Mouse (Mus musculus): ENCODE results near the gene Usp33. TPM values are rescaled to one million over a fixed set of nuclear protein-coding genes. Genes with fewer than 3 reads are reported as not detected.

Usp33 gene
- polyA plus RNA-seq, 1 experiment from 2014 or later = 64.7 TPM

DNA sequence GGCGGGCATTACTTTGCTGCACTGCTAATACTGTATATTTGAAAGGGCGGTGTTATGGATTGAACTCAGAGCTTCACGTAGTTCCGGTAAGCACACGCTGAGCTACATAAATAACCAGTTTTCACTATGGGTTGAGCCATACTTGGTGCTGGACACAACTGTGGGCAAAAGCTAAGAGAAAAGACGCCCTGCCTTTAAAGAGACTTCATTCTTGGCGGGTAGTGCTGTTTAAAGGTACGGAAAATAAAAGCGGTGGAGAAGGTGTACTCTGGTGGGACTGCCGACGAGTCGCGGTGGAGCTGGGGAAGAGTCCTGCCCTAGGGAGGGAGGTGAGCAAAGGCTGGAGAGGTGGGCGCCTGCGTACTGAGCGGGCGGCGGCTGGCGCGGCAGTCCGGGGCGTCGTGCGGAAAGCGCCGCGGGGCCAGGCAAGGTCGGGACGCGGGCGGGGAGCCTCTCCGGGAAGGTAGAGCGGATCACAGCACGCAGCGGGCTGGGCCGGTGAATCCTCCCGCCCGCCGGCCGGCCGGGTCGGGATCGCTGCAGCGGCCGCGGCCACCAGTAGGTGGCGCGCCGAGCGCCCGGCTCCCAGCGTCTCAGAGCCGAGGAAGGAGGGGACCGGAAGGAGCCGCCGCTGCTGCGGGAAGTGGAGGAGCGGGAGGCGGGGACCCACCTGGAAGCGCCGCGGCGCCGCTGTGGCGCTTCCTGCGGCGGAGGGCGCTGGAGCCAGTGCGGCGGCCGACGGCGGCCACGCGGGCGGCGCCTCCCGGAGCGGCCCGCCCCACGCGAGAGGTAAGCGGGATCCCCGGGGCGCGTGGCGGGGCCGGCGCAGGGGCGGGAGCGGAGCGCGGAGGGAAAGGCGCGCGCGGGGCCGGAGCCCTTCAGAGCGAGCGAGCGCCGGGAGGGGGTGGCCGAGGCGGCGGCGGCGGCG, 49.3 kb downstream of the Usp33 start, which contains the start of gene Zzz3:
Gene Zzz3 (plus strand): TSS at position 124 of the 928 bp plus-strand sequence.
- Histone ChIP-seq H3K27ac (peak within 1 kb of the TSS; percentile 98), H3K9ac (peak within 1 kb of the TSS; percentile 93), H3K4me2 (peak within 1 kb of the TSS; percentile 80), H3K36me3 (ENCODE audit: poor library complexity, severe bottlenecking) (peaks cover 24% of the 10 kb centered on the region), H3K4me3 (peak within 1 kb of the TSS; percentile 79), H3K27me3 (no peaks in the 10 kb centered on the region), H3K4me1 (peaks cover 35% of the 10 kb centered on the region), H3K9me3 (replicated peaks) (no peaks in the 10 kb centered on the region)
- under 1% methylated on average over 74 of the region's 108 CpGs for WGBS
- ATAC-seq = peak; percentile 92

DNA sequence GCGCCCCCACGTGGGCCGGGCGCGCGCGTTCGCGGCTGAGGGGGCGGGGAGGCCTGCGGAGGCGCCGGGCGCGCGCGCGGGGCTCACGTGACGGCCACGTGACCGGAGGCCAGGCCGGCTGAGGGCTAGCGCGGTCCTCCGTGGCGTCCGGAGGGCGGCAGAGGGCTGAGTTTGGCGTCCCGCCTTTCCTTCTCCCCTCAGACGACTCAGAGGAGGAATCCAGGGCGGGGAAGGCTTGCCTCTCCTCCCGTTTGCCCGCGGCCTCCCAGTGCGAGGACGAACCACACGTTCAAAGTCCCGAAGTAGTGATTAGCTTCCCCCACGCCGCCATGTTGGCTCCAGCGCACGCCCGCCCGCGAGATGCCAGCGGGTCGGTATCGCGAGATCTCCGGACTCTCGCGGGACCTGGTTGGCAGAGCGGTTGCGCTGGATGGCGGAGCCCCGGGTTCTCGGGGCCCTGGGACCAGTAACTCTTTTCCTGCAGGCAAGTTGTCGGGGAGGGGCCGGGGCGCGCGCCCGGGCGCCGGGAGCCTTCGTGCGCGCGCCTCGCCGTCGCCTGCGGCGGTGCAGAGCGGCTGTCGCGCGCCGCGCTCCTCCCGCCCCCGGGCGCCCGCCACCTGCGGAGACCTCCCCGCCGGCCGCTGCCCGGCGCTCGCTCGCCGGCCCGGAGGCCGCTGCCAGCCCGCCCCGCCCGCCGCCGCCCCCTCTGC, 50.2 kb downstream of the Usp33 start:
- peak overlapping the region; percentile 93 for H3K9ac ChIP-seq
- peak; percentile 91 for ATAC-seq
- no peaks in the 10 kb centered on the region for H3K9me3 ChIP-seq (replicated peaks)
- H3K27me3 ChIP-seq = no peaks in the 10 kb centered on the region
- H3K4me2 ChIP-seq = peak overlapping the region; percentile 80
- under 1% methylated on average over 70 of the region's 102 CpGs for WGBS
- peaks cover 20% of the 10 kb centered on the region for H3K36me3 ChIP-seq (ENCODE audit: poor library complexity, severe bottlenecking)
- peak overlapping the region; percentile 98 for H3K27ac ChIP-seq
- peaks cover 35% of the 10 kb centered on the region for H3K4me1 ChIP-seq
- H3K4me3 ChIP-seq = peak overlapping the region; percentile 79

DNA sequence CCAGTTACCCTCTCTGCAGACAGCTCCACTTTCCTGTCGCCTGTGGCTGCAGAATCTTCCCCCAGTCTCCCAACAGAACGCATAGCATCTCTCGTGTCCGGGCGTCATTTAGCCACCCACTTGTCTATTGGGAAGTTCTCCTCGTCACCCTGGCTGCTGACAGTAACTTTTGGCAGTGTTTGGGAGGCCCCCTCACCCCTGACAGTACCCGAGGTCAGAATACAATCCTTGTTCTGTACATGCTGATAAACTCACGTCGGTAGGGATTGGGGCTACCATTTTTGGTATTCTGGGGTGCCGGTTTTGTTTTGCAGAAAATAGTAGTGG, 50.7 kb downstream of the Usp33 start:
- peak overlapping the region; percentile 93 for H3K9ac ChIP-seq
- H3K4me2 ChIP-seq = peak overlapping the region; percentile 80
- H3K4me1 ChIP-seq = peaks cover 35% of the 10 kb centered on the region
- peak overlapping the region; percentile 79 for H3K4me3 ChIP-seq
- no peaks in the 10 kb centered on the region for H3K9me3 ChIP-seq (replicated peaks)
- no peaks in the 10 kb centered on the region for H3K27me3 ChIP-seq
- peaks cover 16% of the 10 kb centered on the region for H3K36me3 ChIP-seq (ENCODE audit: poor library complexity, severe bottlenecking)
- no peak for ATAC-seq
- 2% methylated on average over 10 of the region's 10 CpGs for WGBS
- peak overlapping the region; percentile 98 for H3K27ac ChIP-seq

DNA sequence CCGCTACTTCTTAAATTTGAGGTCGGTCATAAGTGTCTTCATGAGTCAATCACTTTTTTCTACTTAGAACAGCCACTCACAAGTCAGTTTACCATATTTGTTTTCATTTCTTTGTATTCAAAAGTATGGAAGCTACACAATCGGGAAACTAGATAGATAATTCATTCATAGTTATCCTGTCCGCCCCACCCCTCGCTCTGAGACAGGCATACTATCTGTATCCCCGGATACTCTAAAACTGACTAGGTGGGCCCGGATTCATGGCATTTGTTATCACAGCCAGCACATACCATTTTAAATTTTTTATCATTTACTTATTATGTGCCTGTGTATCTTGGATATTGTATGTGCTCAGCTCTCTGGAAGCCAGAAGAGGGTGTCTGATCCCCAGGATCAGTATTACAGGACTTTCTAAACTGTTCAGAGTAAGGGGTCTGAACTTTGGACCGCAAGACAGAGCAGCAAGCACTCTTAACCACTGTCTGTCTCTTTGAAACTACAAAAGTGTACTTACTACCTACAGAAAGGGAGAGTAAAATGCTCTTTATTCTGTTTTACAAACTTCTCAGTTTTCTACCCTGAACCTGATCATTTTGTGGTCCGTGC, 51.2 kb downstream of the Usp33 start:
- no peaks in the 10 kb centered on the region for H3K9me3 ChIP-seq (replicated peaks)
- peak overlapping the region; percentile 93 for H3K9ac ChIP-seq
- 60% methylated on average over 9 of the region's 9 CpGs for WGBS
- no peaks in the 10 kb centered on the region for H3K27me3 ChIP-seq
- peak overlapping the region; percentile 80 for H3K4me2 ChIP-seq
- no peak for ATAC-seq
- peak overlapping the region; percentile 79 for H3K4me3 ChIP-seq
- H3K27ac ChIP-seq = peak overlapping the region; percentile 98
- H3K4me1 ChIP-seq = peaks cover 35% of the 10 kb centered on the region
- peaks cover 13% of the 10 kb centered on the region; the same call in 1 of the 2 replicates for H3K36me3 ChIP-seq (ENCODE audit: poor library complexity, severe bottlenecking)

DNA sequence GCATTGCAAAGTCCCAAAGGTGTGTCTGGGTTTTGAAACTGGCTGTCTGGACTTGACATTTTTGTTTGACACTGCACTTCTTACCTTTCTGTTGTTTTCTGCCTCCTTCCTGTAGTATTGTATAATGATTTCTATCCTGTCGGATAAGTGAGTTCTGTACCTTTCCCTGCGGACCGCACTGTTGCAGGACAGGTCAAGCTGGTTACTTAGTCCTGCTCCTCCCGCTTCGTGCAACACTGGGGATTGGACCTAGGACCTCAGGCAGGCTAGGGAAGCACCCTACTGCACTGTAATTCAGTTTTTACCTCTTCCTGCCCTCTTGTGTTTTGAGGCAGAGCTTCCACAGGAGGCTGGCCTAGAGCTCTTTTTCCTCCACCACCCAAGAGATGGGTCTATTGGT, 54.2 kb downstream of the Usp33 start:
- no peaks in the 10 kb centered on the region for H3K9me3 ChIP-seq (replicated peaks)
- no peak overlapping the region for H3K4me3 ChIP-seq
- 93% methylated on average over 5 of the region's 5 CpGs for WGBS
- no peak overlapping the region for H3K27ac ChIP-seq
- H3K36me3 ChIP-seq (ENCODE audit: poor library complexity, severe bottlenecking) = no peaks in the 10 kb centered on the region
- no peak overlapping the region for H3K9ac ChIP-seq
- H3K4me2 ChIP-seq = no peak overlapping the region
- H3K4me1 ChIP-seq = peaks cover 20% of the 10 kb centered on the region
- no peaks in the 10 kb centered on the region for H3K27me3 ChIP-seq
- ATAC-seq = no peak

DNA sequence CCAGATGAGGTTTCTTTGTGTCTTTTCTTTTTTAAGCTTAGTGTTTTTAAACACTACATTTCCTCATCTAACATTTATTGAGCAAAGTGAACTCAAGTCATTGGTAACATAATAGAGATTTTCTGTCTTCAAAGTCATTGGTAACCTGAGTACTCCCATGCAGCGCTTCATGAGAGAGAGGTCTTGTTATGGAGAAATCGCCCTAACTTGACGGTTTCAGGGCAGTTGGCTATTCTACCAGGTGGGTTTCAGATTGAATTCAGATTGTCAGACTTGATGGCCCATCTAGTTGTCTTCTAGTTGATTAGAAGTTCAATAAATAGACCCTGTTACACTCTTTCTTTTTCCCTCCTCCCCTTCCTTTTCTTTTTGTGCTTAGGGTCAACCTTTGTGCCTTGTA, 54.6 kb downstream of the Usp33 start:
- H3K27me3 ChIP-seq = no peaks in the 10 kb centered on the region
- peaks cover 20% of the 10 kb centered on the region for H3K4me1 ChIP-seq
- H3K27ac ChIP-seq = no peak overlapping the region
- H3K4me2 ChIP-seq = no peak overlapping the region
- H3K9me3 ChIP-seq (replicated peaks) = no peaks in the 10 kb centered on the region
- no peak overlapping the region for H3K4me3 ChIP-seq
- WGBS = 83% methylated on average over 3 of the region's 3 CpGs
- H3K36me3 ChIP-seq (ENCODE audit: poor library complexity, severe bottlenecking) = no peaks in the 10 kb centered on the region
- no peak overlapping the region for H3K9ac ChIP-seq
- no peak for ATAC-seq

DNA sequence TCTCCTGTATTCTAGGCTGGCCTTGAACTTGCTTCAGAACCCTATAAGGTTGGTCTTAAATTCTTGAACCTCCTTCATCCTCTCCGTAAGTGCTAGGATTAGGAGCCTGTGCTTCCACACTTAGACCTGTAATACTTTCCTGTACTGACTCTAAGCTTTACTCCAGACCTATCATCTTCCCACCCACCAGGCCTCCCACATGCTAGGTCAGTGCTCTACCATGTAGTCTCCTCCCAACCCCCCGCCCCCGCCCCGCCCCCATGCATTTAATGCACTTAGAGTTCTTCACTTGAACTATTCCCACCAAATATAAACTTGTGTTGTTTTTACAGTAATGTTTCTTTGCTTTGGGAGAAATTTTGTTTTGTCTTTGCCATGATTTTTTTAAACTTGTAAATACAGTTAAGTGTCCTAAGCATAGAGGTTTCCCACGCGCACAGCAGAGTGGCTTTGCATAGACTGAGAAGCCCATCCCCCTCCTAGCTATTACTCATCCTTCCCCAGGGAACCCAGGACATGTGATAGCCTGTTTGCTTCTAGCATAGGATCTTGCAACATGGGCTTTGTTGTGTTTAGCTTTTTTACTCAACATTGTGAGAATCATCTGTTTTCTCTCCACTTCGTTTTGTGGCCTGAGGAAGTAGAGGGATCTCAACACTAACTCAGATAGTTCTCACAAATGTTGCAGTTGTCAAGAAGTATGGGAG, 55.8 kb downstream of the Usp33 start:
- H3K4me3 ChIP-seq = no peak overlapping the region
- H3K27ac ChIP-seq = no peak overlapping the region
- no peak for ATAC-seq
- H3K27me3 ChIP-seq = no peaks in the 10 kb centered on the region
- no peaks in the 10 kb centered on the region for H3K9me3 ChIP-seq (replicated peaks)
- H3K9ac ChIP-seq = no peak overlapping the region
- H3K36me3 ChIP-seq (ENCODE audit: poor library complexity, severe bottlenecking) = no peaks in the 10 kb centered on the region
- peaks cover 17% of the 10 kb centered on the region for H3K4me1 ChIP-seq
- no peak overlapping the region for H3K4me2 ChIP-seq
- WGBS = 90% methylated on average over 7 of the region's 7 CpGs

DNA sequence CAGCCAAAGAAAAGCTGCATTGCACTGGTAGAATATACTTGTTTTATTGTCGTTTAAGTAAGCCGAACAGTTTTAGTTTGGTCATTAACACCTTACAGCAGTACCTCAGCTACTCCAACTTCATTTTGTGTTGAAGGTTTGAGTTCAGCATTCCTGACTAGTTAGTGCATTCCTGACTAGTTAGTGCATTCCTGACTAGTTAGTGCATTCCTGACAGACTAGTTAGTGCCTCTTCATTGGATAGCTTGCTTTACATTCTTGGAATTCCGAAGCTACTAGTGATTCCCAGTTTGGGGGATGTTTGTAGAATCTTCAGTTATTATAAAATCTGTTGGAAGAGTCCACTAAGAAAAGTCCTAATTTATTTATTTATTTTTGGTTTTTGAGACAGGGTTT, 56.4 kb downstream of the Usp33 start:
- ATAC-seq = no peak
- H3K36me3 ChIP-seq (ENCODE audit: poor library complexity, severe bottlenecking) = no peaks in the 10 kb centered on the region
- H3K9ac ChIP-seq = no peak overlapping the region
- no peaks in the 10 kb centered on the region for H3K9me3 ChIP-seq (replicated peaks)
- WGBS = 98% methylated on average over 3 of the region's 3 CpGs
- no peaks in the 10 kb centered on the region for H3K27me3 ChIP-seq
- H3K4me2 ChIP-seq = no peak overlapping the region
- H3K27ac ChIP-seq = no peak overlapping the region
- H3K4me3 ChIP-seq = no peak overlapping the region
- H3K4me1 ChIP-seq = peaks cover 11% of the 10 kb centered on the region

DNA sequence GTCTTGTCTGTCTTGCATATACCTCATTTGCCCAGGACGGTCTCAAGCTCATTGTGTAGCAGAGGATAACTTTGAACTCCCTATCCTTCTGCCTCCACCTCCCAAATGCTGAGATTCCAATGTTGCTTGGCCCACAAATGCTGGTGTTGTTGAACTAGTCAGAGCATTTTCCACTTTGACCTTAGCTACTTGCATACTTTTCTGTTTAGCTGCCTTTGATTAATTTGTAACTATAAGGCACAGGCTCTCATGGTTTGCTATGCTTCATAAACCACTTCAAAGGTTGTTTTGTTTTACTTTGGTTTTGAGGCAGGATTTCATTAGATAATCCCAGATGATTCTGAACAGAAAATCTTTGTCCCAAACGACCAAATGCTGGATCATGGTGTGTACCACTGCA, 57.5 kb downstream of the Usp33 start:
- H3K36me3 ChIP-seq (ENCODE audit: poor library complexity, severe bottlenecking) = no peaks in the 10 kb centered on the region
- WGBS = 72% methylated on average over 2 of the region's 2 CpGs
- no peaks in the 10 kb centered on the region for H3K9me3 ChIP-seq (replicated peaks)
- H3K27ac ChIP-seq = no peak overlapping the region
- no peak overlapping the region for H3K9ac ChIP-seq
- ATAC-seq = no peak
- H3K4me1 ChIP-seq = 0 out of 2 replicates have a peak, but pooled peaks cover 5% of the 10 kb centered on the region
- H3K4me3 ChIP-seq = no peak overlapping the region
- no peak overlapping the region for H3K4me2 ChIP-seq
- no peaks in the 10 kb centered on the region for H3K27me3 ChIP-seq

DNA sequence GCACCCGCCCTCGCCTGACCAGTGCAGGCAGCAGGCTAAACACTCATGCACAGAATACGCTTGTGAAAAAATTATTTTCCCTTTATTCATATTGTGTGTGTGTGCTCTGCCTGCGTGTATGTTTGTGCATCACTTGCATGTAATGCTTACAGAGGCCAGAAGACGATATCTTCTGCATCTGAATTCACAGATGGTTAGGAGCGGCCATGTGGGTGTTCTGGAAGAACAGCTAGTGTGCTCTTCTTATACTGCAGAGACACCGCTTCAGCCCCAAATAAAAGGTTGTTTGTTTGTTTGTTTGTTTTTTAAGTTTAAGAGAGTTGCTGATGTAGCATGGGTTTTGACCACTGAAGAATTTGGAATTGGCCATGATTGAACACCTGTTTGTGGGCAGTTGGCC, 59.1 kb downstream of the Usp33 start:
- Histone ChIP-seq H3K9ac (no peak overlapping the region), H3K36me3 (ENCODE audit: poor library complexity, severe bottlenecking) (0 out of 2 replicates have a peak, but pooled peaks cover 3% of the 10 kb centered on the region), H3K4me1 (no peaks in the 10 kb centered on the region), H3K27me3 (no peaks in the 10 kb centered on the region), H3K4me2 (no peak overlapping the region), H3K27ac (no peak overlapping the region), H3K9me3 (replicated peaks) (no peaks in the 10 kb centered on the region), H3K4me3 (no peak overlapping the region)
- 91% methylated on average over 7 of the region's 7 CpGs for WGBS
- ATAC-seq = no peak

DNA sequence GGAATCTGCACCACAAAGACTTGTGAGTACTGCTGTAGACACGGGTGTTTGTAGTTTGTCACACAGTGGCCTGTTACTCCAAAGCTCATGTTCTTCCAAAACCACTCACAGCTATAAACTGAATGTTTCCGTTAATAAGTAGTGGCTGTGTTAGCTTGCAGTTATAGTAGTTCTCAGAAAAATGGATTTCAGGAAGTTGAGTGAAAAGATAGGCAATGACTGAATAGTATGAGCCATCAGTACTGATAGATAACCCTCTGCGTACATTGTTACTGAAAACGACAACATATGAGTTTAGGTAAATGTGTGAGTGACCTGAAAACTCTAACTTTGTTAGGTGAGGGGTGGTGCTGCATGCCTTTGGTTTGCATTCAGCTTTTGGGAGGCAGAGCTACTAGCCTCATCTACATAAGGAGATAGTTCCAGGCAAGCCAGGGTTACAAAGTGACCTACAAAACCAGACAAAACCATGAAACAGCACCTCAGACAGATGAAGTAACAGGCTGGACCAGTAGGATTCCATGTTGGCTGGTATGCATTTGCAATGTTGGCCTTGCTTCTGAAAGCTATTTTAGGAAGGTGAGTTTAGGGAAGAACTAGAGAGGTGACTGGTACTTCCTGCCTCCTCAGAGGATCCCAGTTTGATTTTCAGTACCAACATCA, 59.8 kb downstream of the Usp33 start:
- no peaks in the 10 kb centered on the region for H3K9me3 ChIP-seq (replicated peaks)
- H3K36me3 ChIP-seq (ENCODE audit: poor library complexity, severe bottlenecking) = 0 out of 2 replicates have a peak, but pooled peaks cover 3% of the 10 kb centered on the region
- no peaks in the 10 kb centered on the region for H3K27me3 ChIP-seq
- WGBS = 91% methylated on average over 4 of the region's 4 CpGs
- no peak overlapping the region for H3K27ac ChIP-seq
- H3K4me2 ChIP-seq = no peak overlapping the region
- no peak for ATAC-seq
- H3K4me3 ChIP-seq = no peak overlapping the region
- no peak overlapping the region for H3K9ac ChIP-seq
- no peaks in the 10 kb centered on the region for H3K4me1 ChIP-seq

Data from forebrain, embryonic 13.5 days (tissue).